Mouse (Mus musculus): ENCODE measurements around the gene Wwtr1. TPM values are rescaled to one million over a fixed set of nuclear protein-coding genes. Genes with fewer than 3 reads are reported as not detected.
A peak's percentile ranks its signal among the peaks of the same experiment; 100 is the strongest.

Gene Wwtr1
- polyA plus RNA-seq, 1 experiment from 2014 or later: 17.7 TPM

GRCm38 (mm10) chr3:57551210-57551609, 24.5 kb downstream of the Wwtr1 start:
- no peak overlapping the region for H3K4me2 ChIP-seq (replicated peaks; ENCODE audit: low read depth, low read length)

DNA sequence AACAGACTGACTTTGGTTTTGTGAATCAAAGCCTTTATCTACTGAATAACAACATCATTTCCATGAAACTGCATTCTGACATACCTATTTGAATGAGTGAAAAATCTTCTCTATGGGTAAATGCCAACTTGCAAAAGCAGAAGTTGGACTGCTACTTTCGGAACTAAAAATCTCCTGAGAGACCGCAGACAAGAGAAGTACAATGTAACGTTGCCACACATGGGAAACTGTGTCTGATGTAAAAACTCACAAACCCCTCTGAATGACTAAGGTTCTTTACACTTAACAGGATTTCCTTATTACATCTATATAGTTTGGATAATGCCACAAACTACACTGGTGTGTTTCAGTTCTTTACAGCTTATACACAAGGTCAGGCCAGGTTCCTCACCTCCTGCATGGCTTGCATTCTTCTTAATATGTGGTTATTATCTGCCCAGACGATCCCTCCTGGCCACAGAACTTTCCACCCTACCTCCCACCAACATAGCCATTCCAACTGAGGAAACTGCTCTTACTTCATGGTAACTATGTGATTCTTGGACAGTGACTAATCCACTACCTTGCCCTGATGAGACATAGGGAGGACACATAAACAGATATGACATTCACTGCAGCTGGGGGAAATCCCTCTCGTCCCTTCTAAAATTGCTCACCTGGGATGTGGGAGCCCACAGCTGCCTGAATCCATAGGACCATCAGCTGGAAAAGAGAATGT, 25.1 kb downstream of the Wwtr1 start:
- H3K27ac ChIP-seq (ENCODE audit: low read depth, low read length): no peak overlapping the region
- H3K4me2 ChIP-seq (replicated peaks; ENCODE audit: low read depth, low read length): no peak overlapping the region
- no peaks in the 10 kb centered on the region for H3K27me3 ChIP-seq (ENCODE audit: control insufficient read depth, insufficient read depth, low read length)
- 88% methylated on average over 5 of the region's 5 CpGs for WGBS
- H3K4me3 ChIP-seq (ENCODE audit: low read length): no peak overlapping the region
- H3K9me3 ChIP-seq (ENCODE audit: control insufficient read depth, low read length): no peaks in the 10 kb centered on the region
- no peaks in the 10 kb centered on the region for H3K36me3 ChIP-seq (ENCODE audit: control insufficient read depth, insufficient read depth, low read length)
- no peak overlapping the region for H3K9ac ChIP-seq (ENCODE audit: low read depth, low read length)
- H3K4me1 ChIP-seq (ENCODE audit: control insufficient read depth, insufficient read depth, low read length): no peaks in the 10 kb centered on the region
- ATAC-seq (ENCODE audit: low FRiP score, low TSS enrichment): no peak

More at GRCm38 (mm10) chr3:57551210-57551609, 24.5 kb downstream of the Wwtr1 start:
- 57% methylated on average over 2 of the region's 2 CpGs for WGBS
- Histone ChIP-seq H3K4me1 (ENCODE audit: control insufficient read depth, insufficient read depth, low read length) (no peaks in the 10 kb centered on the region), H3K9ac (ENCODE audit: low read depth, low read length) (no peak overlapping the region), H3K36me3 (ENCODE audit: control insufficient read depth, insufficient read depth, low read length) (no peaks in the 10 kb centered on the region), H3K4me3 (ENCODE audit: low read length) (no peak overlapping the region), H3K27ac (ENCODE audit: low read depth, low read length) (no peak overlapping the region), H3K27me3 (ENCODE audit: control insufficient read depth, insufficient read depth, low read length) (no peaks in the 10 kb centered on the region), H3K9me3 (ENCODE audit: control insufficient read depth, low read length) (no peaks in the 10 kb centered on the region)
- no peak for ATAC-seq (ENCODE audit: low FRiP score, low TSS enrichment)

GRCm38 (mm10) chr3:57544154-57544553, 31.6 kb downstream of the Wwtr1 start:
- no peak overlapping the region for H3K4me2 ChIP-seq (replicated peaks; ENCODE audit: low read depth, low read length)
- H3K9ac ChIP-seq (ENCODE audit: low read depth, low read length): no peak overlapping the region
- WGBS: 68% methylated on average over 9 of the region's 9 CpGs
- H3K27me3 ChIP-seq (ENCODE audit: control insufficient read depth, insufficient read depth, low read length): no peaks in the 10 kb centered on the region
- no peaks in the 10 kb centered on the region for H3K36me3 ChIP-seq (ENCODE audit: control insufficient read depth, insufficient read depth, low read length)
- 0 out of 2 replicates have a peak overlapping the region, but pooled peaks have one; percentile 9 for H3K27ac ChIP-seq (ENCODE audit: low read depth, low read length)
- no peak for ATAC-seq (ENCODE audit: low FRiP score, low TSS enrichment)
- H3K4me3 ChIP-seq (ENCODE audit: low read length): no peak overlapping the region
- H3K9me3 ChIP-seq (ENCODE audit: control insufficient read depth, low read length): no peaks in the 10 kb centered on the region
- H3K4me1 ChIP-seq (ENCODE audit: control insufficient read depth, insufficient read depth, low read length): no peaks in the 10 kb centered on the region; the same call in 1 of the 2 replicates

DNA sequence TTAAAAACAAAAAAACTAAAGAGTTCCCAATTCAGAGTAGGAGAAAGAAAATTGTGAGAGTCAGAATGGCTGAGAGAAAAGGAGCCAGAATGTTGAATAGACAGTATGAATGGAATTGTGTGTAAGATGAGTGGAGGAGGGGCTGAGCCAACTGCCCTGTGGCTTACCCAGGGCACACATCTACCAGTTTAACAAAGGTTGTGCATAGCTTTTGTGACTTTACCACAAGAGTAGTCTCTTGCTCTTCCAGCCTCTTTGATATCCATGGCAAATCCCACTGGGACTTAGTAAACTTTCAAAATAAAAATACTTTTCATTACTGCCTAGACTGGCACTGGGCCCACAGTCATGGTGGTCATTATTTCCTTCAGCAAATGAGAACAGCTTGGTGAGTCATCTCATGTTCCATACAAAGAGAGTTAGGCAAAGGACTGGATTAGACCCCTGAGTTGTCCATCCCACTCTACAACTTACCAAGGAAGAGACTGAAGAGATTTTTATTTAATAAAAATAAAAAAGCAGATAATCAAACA, 32.8 kb downstream of the Wwtr1 start:
- H3K36me3 ChIP-seq (ENCODE audit: control insufficient read depth, insufficient read depth, low read length): no peaks in the 10 kb centered on the region
- H3K27me3 ChIP-seq (ENCODE audit: control insufficient read depth, insufficient read depth, low read length): no peaks in the 10 kb centered on the region
- H3K27ac ChIP-seq (ENCODE audit: low read depth, low read length): no peak overlapping the region
- H3K9ac ChIP-seq (ENCODE audit: low read depth, low read length): no peak overlapping the region
- H3K9me3 ChIP-seq (ENCODE audit: control insufficient read depth, low read length): no peaks in the 10 kb centered on the region
- no peak overlapping the region for H3K4me2 ChIP-seq (replicated peaks; ENCODE audit: low read depth, low read length)
- H3K4me3 ChIP-seq (ENCODE audit: low read length): no peak overlapping the region
- H3K4me1 ChIP-seq (ENCODE audit: control insufficient read depth, insufficient read depth, low read length): no peaks in the 10 kb centered on the region; the same call in 1 of the 2 replicates
- no peak for ATAC-seq (ENCODE audit: low FRiP score, low TSS enrichment)

GRCm38 (mm10) chr3:57541205-57541604, 34.5 kb downstream of the Wwtr1 start:
- H3K27me3 ChIP-seq (ENCODE audit: control insufficient read depth, insufficient read depth, low read length): no peaks in the 10 kb centered on the region
- H3K9me3 ChIP-seq (ENCODE audit: control insufficient read depth, low read length): no peaks in the 10 kb centered on the region
- no peak overlapping the region for H3K4me2 ChIP-seq (replicated peaks; ENCODE audit: low read depth, low read length)
- no peak overlapping the region for H3K4me3 ChIP-seq (ENCODE audit: low read length)
- no peak overlapping the region for H3K27ac ChIP-seq (ENCODE audit: low read depth, low read length)
- H3K36me3 ChIP-seq (ENCODE audit: control insufficient read depth, insufficient read depth, low read length): no peaks in the 10 kb centered on the region
- H3K9ac ChIP-seq (ENCODE audit: low read depth, low read length): no peak overlapping the region
- no peak for ATAC-seq (ENCODE audit: low FRiP score, low TSS enrichment)
- 82% methylated on average over 7 of the region's 7 CpGs for WGBS
- no peaks in the 10 kb centered on the region; the same call in 1 of the 2 replicates for H3K4me1 ChIP-seq (ENCODE audit: control insufficient read depth, insufficient read depth, low read length)

DNA sequence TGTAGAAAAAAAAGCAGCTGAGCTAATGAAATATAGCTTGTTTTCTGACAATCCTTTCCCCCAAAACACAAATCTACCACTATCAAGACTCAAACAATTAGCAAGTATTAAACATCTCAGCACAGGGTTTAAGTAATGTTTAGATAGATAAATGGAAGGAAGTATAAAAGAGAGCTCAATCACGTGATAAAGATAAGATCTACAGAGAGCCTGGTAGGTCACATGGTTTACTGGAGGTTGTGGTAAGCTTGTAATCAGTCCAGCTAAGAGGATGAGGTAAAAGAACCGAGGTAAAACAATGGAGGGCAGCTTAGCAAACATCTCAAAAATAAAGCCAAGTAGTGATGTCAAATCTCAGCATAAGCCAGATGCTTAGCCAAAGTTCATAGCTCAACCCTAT, 35.2 kb downstream of the Wwtr1 start:
- 49% methylated on average over 2 of the region's 2 CpGs for WGBS
- no peak overlapping the region for H3K4me2 ChIP-seq (replicated peaks; ENCODE audit: low read depth, low read length)
- no peak overlapping the region for H3K4me3 ChIP-seq (ENCODE audit: low read length)
- H3K9ac ChIP-seq (ENCODE audit: low read depth, low read length): no peak overlapping the region
- no peaks in the 10 kb centered on the region for H3K27me3 ChIP-seq (ENCODE audit: control insufficient read depth, insufficient read depth, low read length)
- no peaks in the 10 kb centered on the region for H3K9me3 ChIP-seq (ENCODE audit: control insufficient read depth, low read length)
- peaks cover 5% of the 10 kb centered on the region; the same call in 1 of the 2 replicates for H3K4me1 ChIP-seq (ENCODE audit: control insufficient read depth, insufficient read depth, low read length)
- no peak overlapping the region for H3K27ac ChIP-seq (ENCODE audit: low read depth, low read length)
- no peaks in the 10 kb centered on the region for H3K36me3 ChIP-seq (ENCODE audit: control insufficient read depth, insufficient read depth, low read length)
- no peak for ATAC-seq (ENCODE audit: low FRiP score, low TSS enrichment)

DNA sequence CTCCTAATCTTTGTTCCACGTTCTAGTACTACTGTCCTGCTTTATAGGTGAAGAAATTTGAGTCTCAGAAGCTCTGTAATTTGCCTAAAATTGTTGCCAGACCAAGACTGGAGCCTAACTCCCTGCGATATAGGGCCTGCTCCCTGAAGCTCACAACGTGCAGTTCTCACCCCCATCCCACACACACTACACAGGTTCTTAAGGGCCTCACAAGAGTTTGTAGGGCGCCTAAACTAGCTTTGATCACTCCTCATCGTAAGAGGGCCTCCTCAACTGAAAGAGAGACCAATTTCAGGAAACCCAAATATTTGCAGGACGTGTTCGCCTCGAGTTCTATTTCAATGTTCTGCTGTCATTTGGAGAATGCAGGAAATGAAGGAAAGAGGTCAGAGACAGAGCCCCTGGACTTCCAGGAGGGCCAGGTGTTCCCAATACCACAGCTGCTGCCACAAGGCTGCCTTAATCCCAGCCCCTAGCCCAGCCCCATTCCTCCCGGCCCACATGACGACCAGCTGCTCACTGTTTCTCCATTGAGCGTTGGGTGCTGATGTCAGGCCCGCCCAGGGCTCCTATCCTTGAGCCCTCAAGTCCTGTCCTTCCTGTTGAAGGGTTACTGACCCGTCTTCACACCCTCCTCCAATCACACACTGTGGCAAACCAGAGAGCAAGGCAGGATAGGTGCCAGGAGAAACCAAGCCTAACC, 40.1 kb downstream of the Wwtr1 start:
- ATAC-seq (ENCODE audit: low FRiP score, low TSS enrichment): no peak
- Histone ChIP-seq H3K27me3 (ENCODE audit: control insufficient read depth, insufficient read depth, low read length) (no peaks in the 10 kb centered on the region), H3K4me2 (replicated peaks; ENCODE audit: low read depth, low read length) (no peak overlapping the region), H3K4me3 (ENCODE audit: low read length) (no peak overlapping the region), H3K27ac (ENCODE audit: low read depth, low read length) (no peak overlapping the region; the same call in 1 of the 2 replicates), H3K9me3 (ENCODE audit: control insufficient read depth, low read length) (no peaks in the 10 kb centered on the region), H3K9ac (ENCODE audit: low read depth, low read length) (no peak overlapping the region), H3K36me3 (ENCODE audit: control insufficient read depth, insufficient read depth, low read length) (no peaks in the 10 kb centered on the region), H3K4me1 (ENCODE audit: control insufficient read depth, insufficient read depth, low read length) (0 out of 2 replicates have a peak, but pooled peaks cover 5% of the 10 kb centered on the region)
- 64% methylated on average over 13 of the region's 13 CpGs for WGBS

GRCm38 (mm10) chr3:57534450-57534849, 41.3 kb downstream of the Wwtr1 start:
- H3K27me3 ChIP-seq (ENCODE audit: control insufficient read depth, insufficient read depth, low read length): no peaks in the 10 kb centered on the region
- H3K36me3 ChIP-seq (ENCODE audit: control insufficient read depth, insufficient read depth, low read length): no peaks in the 10 kb centered on the region
- ATAC-seq (ENCODE audit: low FRiP score, low TSS enrichment): no peak
- H3K4me1 ChIP-seq (ENCODE audit: control insufficient read depth, insufficient read depth, low read length): 0 out of 2 replicates have a peak, but pooled peaks cover 5% of the 10 kb centered on the region
- H3K9me3 ChIP-seq (ENCODE audit: control insufficient read depth, low read length): no peaks in the 10 kb centered on the region
- no peak overlapping the region for H3K9ac ChIP-seq (ENCODE audit: low read depth, low read length)
- 79% methylated on average over 6 of the region's 6 CpGs for WGBS
- H3K27ac ChIP-seq (ENCODE audit: low read depth, low read length): no peak overlapping the region
- H3K4me2 ChIP-seq (replicated peaks; ENCODE audit: low read depth, low read length): no peak overlapping the region
- no peak overlapping the region for H3K4me3 ChIP-seq (ENCODE audit: low read length)

DNA sequence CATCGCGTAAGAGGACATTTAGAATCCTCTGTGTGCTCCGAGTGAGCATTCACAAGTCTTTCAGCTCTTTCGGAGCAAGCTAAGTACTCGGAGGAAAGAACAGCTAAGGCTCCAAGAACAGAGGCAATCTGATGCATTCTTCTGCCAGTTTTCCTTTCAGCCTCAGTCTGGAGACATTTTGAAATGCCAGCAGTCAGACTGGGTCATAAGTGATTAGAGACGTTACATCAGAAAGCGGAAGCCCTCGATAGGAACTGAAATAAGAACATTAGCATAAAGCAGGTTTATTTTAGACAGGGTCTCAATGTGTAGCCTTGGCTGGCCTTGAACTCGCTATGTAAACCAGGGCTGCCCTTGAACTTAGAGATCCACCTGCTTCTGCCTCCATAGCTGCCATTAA, 41.8 kb downstream of the Wwtr1 start:
- Histone ChIP-seq H3K9me3 (ENCODE audit: control insufficient read depth, low read length) (no peaks in the 10 kb centered on the region), H3K4me2 (replicated peaks; ENCODE audit: low read depth, low read length) (no peak overlapping the region), H3K27me3 (ENCODE audit: control insufficient read depth, insufficient read depth, low read length) (no peaks in the 10 kb centered on the region), H3K27ac (ENCODE audit: low read depth, low read length) (no peak overlapping the region), H3K4me1 (ENCODE audit: control insufficient read depth, insufficient read depth, low read length) (0 out of 2 replicates have a peak, but pooled peaks cover 5% of the 10 kb centered on the region), H3K36me3 (ENCODE audit: control insufficient read depth, insufficient read depth, low read length) (no peaks in the 10 kb centered on the region), H3K4me3 (ENCODE audit: low read length) (no peak overlapping the region), H3K9ac (ENCODE audit: low read depth, low read length) (no peak overlapping the region)
- no peak for ATAC-seq (ENCODE audit: low FRiP score, low TSS enrichment)
- 89% methylated on average over 9 of the region's 9 CpGs for WGBS

All from kidney, embryonic 14.5 days (tissue).